Mouse (Mus musculus) kidney, adult 18-20 months (tissue): ENCODE data around the gene Usf2.
"Not testable (repeated sequence)": the region's sequence is repeated elsewhere in the genome, so short reads cannot be mapped to it uniquely, and the experiment has no call there.

Source experiments
- DNase-seq: peaks from one replicate; pipeline ENCODE4 v3.0.0; 2021

Gene Usf2

DNA sequence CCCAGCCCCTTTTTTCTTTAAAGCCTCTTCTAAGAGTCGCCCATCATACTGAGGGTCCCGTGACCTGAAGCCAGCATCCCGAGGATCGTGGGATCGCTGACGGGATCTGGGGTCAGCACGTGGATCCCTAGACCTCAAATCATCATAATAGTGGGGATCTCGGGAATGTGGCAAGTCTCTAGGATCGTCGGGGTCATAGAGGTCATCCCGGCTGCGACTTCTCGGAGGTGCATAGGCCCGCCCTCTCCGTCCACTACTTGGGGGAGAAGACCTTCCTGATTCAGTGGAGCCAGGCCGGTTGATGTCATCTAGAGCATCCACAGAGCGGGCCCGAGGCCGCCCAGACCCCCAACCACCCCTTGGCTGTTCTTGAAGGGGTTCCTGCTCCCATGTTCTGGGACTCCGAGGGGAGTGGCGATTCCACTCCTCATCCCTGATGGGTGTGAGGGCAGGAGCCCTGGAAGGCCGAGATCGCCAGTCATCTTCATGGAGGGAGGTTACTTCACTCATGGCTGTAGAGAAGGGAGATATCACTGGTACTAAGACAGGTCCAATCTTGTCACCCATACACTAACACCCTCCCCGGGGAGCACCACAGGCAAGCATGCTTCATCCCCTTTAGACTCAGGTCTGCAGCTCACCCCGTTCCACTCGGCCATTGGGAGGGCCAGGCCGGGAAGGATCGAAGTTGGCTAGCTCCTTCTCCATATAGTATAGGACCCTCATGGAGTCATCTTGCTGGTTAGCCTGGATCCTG is 1.7 kb upstream of the Usf2 start:
- no peak for DNase-seq

DNA sequence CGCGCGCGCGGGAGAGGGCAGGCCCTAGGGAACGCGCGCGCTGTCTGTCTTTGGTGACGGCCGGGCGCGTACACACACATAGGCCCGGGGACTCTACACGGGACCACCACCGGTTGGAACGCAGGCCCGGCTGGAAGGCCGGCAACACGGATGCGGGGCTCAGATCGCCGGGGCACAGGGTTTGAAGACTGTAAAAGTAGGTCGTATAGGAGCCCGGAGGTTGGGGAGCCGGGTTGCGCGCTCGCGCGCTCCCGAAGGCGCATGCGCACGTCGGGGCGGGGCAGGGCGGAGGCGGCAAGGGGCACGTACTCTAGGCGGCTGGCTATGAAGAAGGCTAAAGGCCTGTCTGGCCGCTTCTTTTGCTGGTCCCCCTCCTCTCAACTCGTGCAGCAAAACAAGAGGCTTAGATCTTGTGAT is 772 bp upstream of the Usf2 start:
- peak; percentile 98 for DNase-seq

DNA sequence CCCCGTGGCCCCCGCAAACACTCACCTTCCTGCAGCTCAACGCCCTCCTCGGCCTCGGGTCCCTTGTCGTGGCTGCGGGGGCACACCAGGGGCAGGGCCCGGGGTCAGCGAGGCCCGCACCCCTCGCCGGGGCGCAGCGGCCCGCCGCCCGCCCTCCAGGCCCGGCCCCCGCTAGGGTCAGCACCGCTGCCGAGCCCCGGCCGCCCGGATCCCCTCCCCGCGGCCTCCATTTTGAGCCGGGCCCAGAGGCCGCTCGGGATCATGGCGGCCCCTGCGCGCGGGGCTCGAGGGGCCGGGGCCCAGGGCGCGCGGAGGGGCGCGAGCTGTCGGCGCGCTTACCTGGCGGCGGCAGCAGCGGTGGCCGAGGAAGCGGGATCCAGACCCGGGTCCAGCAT is 249 bp downstream of the Usf2 start:
- DNase-seq: no peak

DNA sequence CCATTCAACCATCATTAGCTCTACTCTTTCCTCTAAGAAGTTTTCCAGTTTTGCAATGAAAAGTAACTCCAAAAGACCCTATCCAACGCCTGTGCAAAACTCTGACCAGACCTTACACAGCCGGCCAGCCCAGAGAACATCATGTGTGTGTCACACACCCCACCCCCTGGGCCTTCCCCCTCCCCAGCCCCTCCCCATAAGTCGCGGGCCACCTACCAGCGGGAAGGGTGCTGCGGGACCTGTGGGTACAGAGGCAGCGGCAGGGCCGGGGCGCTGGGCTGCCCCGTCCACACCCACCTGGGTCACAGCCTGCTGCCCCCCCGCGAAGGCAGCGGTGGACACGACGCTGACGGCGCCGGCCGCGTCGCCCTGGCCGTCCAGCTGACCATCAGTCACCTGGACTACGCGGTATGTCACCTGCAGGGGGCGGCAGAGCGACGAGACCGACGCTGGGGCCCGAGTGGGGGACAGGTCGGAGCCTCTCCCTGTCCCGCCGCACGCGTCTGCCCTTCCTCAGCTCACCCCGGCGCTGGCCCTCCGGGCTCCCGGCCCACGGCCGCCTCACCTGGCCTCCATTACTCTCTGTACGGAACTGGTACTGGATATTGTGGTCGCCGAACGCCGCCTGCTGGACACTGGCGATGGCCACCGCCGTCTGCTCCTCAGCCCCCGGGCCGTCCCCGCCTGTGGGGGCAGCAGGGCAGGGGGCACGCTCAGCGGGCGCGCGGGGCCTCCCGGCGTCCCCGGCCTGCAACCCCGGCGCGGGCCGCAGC is 833 bp downstream of the Usf2 start:
- DNase-seq: peak; percentile 94

DNA sequence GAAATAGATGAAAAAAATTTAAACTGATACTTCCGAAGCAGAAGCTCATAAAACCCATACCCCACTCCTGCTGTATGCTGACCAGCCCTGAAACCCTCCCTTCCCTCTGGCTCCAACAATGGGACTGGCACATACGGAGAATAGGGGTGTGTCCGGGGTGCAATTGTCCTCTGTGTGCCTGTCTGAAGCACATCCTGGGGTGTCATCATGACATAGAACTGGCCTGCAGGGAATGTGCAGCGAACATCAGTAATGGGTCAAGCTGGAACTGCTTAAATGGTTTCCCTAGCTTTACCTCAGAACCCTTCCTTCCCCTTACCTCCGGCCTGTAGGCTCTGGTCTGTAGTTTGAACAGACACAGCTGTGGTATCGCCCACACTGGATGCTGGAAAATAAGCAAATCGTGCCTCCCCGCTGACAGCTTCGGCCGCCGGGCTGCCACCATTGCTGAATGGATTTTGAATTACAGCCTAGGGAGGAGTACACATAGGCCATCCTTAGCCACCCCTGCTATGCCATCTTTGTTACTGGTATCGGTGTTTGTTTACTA is 1.6 kb downstream of the Usf2 start:
- no peak for DNase-seq

DNA sequence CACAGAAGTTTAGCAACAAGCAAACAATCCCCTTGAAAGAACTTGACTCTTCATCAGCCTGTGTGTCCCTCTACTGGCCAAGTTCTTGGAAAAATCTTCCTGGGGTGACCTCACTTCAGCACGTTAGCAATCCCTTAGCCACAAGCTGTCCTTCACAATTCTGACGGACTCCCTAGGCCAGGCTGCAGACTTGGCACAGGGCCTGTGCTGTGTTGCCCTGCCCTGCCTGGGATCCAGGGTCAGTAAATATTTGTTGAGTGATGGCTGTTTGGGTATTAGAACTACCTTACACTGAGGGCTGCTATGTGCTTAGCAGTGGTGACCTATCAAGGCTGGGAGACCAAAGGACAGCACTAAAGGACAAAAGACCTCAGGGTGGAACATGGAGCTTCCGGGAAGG is 2.6 kb downstream of the Usf2 start:
- no peak for DNase-seq

DNA sequence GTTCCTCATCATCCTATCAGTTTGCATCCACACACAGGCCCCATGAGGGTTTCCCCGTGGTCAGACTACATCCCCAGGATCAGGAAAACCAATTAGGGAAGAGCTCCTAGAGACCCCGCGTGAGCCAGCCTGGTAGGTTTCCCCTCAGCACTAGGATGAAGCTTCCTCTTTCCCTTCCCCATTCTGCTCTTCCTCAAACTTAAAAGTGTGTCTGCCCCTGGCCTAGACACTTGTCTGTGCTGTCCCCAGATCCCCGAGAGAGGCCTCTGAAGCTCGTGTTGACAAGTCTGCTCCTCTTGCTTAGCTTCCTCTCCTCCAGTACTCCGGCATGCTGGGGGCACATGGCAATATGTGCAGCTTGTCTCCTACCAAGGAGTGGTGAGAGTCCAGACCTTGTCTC is 3.1 kb downstream of the Usf2 start:
- DNase-seq: no peak

DNA sequence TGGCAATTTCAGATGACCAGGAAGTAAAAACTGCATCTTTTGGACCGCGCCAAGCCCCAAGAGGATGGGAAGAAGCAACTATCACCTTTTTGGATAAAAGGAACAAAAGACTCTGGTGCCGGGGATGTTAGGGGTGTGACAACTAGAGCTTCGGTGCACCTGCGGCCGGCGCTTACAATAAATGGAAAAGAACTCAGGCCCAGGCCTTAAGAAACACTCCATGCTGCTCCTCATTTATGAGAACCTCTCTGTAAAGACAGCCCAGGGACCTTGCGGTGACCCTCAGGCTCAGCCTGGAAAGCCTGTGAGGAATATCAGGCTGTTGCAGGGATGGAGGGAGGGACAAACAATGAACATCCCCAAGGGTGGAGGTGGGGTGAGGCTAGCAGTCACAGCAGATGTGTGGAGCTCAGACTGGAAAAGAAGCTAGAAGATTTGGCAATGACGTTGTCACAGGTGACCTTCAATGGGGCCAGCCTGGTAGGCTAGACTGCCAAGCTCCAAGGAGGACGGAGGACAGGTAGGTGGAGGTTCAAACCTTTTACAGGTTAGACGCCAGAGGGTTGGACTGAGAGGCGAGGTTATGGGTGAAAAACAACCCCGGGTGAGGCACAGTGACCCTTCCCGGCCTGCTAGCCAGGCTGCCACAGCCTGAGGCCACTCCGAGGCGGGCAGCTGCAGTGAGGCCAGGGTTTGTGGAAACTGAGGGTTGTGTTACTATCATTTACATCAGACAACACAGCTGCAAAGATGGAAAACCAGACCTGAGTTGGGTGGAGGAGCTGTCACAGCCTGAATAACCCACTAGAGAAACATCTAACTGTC is 4.0 kb downstream of the Usf2 start:
- DNase-seq: no peak

DNA sequence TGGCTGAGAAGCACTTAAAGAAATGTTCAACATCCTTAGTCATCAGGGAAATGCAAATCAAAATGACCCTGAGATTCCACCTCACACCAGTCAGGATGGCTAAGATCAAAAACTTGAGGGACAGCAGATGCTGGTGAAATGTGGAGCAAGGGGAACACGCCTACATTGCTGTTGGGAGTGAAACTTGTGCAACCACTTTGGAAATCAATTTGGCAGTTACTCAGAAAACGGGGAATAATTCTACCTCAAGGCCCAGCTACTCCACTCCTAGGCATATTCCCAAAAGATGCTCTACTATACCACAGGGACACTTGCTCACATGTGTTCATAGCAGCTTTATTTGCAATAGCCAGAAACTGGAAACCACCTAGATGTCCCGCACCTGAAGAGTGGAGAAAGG is 6.7 kb downstream of the Usf2 start:
- not testable (repeated sequence) for DNase-seq

DNA sequence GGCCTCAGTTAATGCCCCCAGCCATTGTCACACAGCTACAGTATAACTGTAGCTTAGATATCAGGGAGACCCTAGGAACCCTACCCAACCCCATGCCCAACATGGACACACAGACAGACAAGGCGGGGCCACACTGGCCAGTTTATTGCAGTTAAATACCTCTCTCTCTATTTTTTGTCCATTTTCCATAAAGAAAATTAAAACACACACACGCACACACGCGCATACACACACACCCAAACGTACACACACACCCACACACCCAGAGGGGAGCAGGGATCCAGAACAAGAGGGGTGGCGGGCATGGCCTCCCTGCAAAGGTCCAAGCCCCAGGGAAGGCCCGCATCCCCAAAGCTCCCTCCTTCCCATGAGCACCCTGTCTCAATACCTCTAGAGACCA is 10.7 kb downstream of the Usf2 start:
- no peak for DNase-seq

DNA sequence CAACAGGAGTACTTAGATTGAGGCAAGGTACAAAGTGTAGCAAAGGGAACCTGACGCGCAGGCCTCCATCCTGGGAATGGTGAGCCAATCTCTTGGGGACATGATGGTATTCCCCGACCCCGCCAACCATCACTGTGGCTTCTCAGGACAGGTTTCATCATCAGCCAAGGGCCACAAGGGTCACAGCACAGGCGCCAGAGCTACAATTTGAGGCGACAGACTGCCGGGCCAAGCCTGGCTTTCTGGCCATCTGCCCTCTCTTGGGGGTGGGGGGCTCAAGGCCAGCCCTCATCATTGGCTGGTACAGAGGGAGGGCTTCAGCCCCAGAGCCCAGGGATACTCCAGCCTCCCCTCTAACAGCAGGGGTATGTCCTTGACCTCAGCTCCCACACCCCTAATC is 11.1 kb downstream of the Usf2 start:
- DNase-seq: not testable (repeated sequence)

DNA sequence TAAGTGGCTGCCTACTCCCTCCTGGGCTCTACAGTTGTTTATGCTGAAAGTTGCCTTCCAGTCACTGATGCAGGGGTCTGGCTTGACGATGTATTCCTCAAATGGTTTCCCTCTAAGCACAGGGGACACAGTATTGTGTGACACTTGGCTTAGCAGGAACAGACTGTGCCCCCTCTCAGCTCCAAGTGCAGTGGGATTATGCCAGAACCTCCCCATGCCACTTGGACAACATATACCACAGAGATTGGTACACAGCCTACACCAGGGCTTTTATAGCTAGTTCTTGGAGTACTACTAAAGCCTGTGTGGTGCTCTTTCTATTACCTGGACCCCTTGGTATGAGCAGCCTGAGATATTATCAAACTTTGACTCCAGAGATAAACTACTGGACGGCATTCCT is 11.9 kb downstream of the Usf2 start:
- DNase-seq: not testable (repeated sequence)

DNA sequence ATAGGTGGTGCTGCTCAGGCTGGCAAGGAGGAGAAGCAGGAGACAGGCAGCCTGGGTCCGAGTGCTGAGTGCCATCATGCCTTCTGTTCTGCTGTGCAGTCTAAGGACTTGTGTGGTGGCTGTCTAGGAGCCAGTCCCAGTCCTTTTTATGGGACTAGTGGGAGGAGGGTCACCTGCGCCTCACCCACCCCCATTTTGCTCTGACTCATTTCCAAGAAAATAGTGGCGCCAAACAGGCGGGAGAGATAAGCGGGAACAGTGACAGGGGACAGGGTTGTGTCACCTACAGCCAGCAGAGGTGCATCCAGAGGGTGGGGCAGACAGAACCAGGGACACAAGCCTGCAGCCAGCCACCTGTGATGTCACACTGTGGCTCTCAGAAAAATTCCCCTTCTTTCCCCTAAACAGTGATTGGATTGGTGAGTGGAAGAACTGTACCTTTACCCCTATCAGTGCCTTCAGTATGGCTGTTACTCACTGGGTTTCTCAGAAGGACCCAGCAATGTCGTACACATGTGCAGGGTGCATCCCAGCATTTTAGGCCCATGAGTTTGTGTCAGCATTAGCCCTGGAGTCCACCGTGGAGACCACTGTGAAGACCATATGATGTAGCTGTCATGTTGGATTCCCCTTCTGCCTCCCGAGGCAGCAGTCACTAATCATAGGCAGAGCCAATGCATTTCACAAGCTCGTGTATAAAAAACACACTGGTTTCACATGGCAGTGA is 12.5 kb downstream of the Usf2 start, which contains the start of gene Hamp:
Hamp (minus strand) TSS at position 124 of the 727 bp plus-strand sequence.
- no peak for DNase-seq

DNA sequence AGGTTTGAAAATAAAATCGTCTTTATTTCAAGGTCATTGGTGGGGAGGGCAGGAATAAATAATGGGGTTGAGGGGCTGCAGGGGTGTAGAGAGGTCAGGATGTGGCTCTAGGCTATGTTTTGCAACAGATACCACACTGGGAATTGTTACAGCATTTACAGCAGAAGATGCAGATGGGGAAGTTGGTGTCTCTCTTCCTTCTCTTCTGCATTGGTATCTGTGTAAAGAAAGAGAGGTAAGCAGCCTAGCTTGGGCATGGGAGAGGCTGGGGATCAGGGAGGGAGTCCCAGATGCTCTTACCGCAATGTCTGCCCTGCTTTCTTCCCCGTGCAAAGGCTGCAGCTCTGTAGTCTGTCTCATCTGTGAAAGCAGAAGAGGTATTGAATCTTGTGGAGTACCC is 14.2 kb downstream of the Usf2 start:
- DNase-seq: not testable (repeated sequence)

DNA sequence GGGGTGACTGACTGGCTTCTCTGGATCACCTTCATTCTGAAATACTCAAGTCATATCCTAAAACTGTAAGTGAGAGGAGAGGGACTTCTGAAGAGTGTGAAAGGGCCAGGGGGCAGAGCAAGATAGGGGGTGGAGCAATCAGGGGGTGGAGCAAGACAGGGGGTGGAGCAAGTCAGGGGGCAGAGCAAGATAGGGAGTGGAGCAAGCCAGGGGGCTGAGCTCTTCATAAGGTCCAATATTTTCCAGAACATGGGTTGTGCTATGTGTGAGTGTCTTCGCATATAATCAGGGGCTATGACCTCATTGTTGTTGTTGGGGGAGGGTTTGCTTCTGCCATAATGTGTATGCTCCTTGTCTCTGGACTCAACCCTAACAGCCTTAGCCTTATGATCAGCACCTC is 16.5 kb downstream of the Usf2 start:
- DNase-seq: not testable (repeated sequence)

DNA sequence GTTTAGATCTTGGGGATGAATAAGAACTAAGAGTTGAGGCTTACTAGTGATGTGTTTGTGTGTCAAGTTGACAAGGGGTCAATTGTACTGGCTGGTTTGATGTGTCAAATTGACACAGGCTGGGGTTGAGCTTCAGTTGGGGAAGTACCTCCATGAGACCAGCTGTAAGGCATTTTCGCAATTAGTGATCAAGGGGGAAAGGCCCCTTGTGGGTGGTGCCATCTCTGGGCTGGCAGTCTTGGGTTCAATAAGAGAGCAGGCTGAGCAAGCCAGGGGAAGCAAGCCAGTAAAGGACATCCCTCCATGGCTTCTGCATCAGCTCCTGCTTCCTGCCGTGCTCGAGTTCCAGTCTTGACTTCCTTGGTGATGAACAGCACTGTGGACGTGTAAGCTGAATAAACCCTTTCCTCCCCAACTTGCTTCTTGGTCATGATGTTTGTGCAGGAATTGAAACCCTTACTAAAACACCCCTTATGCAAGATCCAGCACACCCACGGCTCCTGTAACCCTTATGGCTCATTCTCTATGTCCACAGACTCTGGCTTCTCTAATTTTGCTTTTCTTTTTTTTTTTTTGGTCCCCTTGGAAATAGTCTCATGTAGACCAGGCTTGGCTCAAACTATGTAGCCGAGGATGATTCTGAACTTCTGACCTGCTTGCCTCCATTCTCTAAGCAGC is 21.0 kb downstream of the Usf2 start:
- DNase-seq: not testable (repeated sequence)

DNA sequence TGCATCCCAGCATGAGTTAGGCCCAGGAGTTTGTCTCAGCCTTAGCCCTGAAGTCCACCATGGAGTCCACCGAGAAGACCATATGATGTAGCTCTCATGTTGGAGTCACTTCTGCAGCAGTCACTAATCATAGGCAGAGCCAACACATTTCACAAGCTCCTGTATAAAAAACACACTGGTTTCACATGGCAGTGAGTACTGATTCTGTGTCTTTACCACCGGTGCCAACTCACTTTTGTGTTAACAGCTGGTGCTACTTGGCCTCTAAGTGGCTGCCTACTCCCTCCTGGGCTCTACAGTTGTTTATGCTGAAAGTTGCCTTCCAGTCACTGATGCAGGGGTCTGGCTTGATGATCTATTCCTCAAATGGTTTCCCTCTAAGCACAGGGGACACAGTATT is 32.0 kb downstream of the Usf2 start, which contains the start of gene Hamp2:
Hamp2 (minus strand) TSS at position 101 of the 400 bp plus-strand sequence.
- not testable (repeated sequence) for DNase-seq

DNA sequence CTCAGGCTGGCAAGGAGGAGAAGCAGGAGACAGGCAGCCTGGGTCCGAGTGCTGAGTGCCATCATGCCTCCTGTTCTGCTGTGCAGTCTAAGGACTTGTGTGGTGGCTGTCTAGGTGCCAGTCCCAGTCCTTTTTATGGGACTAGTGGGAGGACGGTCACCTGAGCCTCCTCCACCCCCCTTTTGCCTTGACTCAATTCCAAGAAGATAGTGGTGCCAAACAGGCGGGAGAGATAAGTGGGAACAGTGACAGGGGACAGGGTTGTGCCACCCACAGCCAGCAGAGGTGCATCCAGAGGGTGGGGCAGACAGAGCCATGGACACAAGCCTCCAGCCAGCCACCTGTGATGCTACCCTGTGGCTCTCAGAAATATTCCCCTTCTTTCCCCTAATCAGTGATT is 32.5 kb downstream of the Usf2 start:
- no peak for DNase-seq

DNA sequence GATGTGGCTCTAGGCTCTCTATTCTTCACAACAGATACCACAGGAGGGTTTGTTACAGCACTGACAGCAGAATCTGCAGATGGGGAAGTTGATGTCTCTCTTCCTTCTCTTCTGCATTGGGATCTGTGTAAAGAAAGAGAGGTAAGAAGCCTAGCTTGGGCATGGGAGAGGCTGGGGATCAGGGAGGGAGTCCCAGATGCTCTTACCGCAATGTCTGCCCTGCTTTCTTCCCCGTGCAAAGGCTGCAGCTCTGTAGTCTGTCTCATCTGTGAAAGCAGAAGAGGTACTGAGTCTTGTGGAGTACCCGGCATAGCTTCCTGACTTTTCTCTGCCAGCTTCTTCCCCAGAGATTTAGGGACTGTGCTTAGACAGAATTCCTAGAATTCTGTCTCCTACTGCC is 34.1 kb downstream of the Usf2 start:
- not testable (repeated sequence) for DNase-seq

DNA sequence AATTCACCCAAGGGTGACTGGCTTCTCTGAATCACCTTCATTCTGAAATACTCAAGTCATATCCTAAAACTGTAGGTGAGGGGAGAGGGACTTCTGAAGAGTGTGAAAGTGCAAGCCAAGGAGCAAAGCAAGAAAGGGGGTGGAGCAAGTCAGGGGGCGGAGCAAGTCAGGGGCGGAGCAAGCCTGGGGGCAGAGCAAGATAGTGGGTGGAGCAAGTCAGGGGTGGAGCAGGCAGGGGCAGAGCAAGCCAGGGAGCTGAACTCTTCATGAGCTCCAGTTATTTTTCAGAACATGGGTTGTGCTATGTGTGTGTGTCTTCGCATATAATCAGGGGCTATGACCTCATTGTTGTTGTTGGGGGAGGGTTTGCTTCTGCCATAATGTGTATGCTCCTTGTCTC is 36.4 kb downstream of the Usf2 start:
- no peak for DNase-seq

DNA sequence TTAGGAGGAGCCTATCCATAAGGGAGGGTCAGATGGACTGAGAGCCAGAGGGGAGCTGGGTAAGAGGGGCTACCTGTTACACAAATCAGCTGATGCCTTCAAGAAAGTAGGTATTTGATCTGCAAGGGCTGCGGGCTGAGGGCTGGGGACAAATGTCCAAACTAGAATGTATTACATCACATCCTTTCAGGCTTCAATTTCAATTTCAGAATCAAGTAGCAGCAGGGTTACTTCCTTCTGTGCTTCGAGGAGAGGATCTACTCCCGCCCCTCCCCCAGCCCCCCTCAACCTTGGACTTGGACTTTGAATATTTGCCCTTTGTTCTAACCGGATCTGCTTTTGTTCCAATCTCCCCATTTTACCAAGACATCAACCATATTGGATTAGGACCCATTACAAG is 39.4 kb downstream of the Usf2 start:
- DNase-seq: no peak

DNA sequence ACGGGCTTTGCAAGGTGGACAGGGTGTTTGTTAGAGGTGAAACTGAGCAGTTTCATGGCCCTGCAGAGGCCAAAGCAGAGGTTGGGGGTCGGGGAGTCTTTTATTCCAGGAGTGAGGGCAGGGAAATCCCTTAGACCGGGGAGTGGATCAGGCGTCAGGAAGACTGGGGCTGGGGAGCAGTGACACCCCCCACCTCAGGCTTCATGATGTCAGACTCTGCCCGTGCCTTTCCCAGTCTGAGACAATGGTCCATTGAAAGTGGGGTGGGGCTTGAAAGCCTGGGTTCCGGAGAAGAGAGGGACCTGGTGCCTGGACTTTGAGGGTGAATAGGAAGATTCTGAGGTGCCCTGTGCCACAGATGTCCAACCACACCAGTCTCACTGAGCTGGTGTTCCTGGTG is 39.9 kb downstream of the Usf2 start:
- no peak for DNase-seq
